Mouse (Mus musculus): ENCODE data around the gene Gm20388. TPM values are rescaled to one million over a fixed set of nuclear protein-coding genes. Genes with fewer than 3 reads are reported as not detected.

Gene Gm20388
- polyA plus RNA-seq, 1 experiment from 2014 or later, result 7.4 TPM

DNA sequence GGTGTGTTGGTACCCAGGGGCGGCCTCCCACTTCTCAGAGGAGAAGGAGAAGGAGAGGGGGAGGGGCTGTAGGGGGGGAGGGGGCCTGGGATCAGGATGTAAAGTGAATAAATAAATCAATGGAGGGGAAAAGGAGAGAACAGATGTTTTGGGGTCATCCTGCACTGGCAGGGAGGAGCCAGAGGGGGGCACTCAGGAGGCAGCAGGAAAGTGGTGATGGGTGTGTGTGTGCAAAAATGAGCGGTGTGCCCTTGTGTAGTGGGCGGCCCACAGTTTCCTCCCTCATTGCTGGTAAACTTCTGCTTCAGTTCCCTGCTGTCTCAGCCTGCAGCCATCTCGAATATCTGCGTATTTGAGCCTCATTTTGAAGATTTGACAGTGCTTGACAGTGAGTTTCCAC, 2224.9 kb downstream of the Gm20388 start:
- WGBS, result 65% methylated on average over 5 of the region's 5 CpGs
- Histone ChIP-seq H3K4me3 (replicated peaks; ENCODE audit: low read length) (no peak overlapping the region), H3K27ac (ENCODE audit: low read length) (no peak overlapping the region), H3K36me3 (ENCODE audit: control insufficient read depth, insufficient read depth, low read length) (no peaks in the 10 kb centered on the region), H3K27me3 (ENCODE audit: control insufficient read depth, insufficient read depth, low read length) (no peaks in the 10 kb centered on the region), H3K4me1 (ENCODE audit: control insufficient read depth, insufficient read depth, low read length) (no peaks in the 10 kb centered on the region), H3K9ac (ENCODE audit: low read length) (no peak overlapping the region), H3K4me2 (ENCODE audit: low read depth, low read length) (no peak overlapping the region), H3K9me3 (replicated peaks; ENCODE audit: control insufficient read depth, low read length) (no peaks in the 10 kb centered on the region)
- ATAC-seq (ENCODE audit: insufficient read depth, low FRiP score), result no peak

DNA sequence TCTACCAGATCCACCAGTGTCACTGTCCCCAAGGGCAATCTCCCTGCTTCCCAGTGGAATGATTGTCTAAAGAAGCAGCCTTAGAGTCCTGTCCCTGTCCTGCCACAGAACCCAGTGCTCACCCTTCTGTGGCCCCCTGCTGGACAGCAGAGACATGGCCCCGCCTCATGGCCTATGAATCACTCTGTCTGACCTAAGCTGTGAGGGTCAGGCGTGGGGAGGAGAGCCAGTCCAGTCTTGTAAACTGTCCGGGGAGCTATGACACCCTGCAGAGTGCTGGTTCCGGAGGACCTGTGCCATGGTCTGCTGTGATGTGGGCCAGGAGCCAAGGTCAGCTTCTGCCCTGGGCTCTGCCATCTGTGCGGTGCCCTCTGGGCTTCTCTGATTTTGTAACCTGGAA, 2229.1 kb downstream of the Gm20388 start:
- ATAC-seq (ENCODE audit: insufficient read depth, low FRiP score), result peak; percentile 69; the same call in 1 of the 2 replicates
- Histone ChIP-seq H3K9me3 (replicated peaks; ENCODE audit: control insufficient read depth, low read length) (no peaks in the 10 kb centered on the region), H3K4me1 (ENCODE audit: control insufficient read depth, insufficient read depth, low read length) (no peaks in the 10 kb centered on the region), H3K27ac (ENCODE audit: low read length) (no peak overlapping the region), H3K4me2 (ENCODE audit: low read depth, low read length) (no peak overlapping the region), H3K4me3 (replicated peaks; ENCODE audit: low read length) (no peak overlapping the region), H3K27me3 (ENCODE audit: control insufficient read depth, insufficient read depth, low read length) (no peaks in the 10 kb centered on the region), H3K36me3 (ENCODE audit: control insufficient read depth, insufficient read depth, low read length) (no peaks in the 10 kb centered on the region), H3K9ac (ENCODE audit: low read length) (no peak overlapping the region)
- WGBS, result 30% methylated on average over 5 of the region's 5 CpGs

GRCm38 (mm10) chr8:122140411-122140810, 2229.8 kb downstream of the Gm20388 start:
- no peaks in the 10 kb centered on the region for H3K27me3 ChIP-seq (ENCODE audit: control insufficient read depth, insufficient read depth, low read length)
- H3K4me3 ChIP-seq (replicated peaks; ENCODE audit: low read length), result no peak overlapping the region
- no peaks in the 10 kb centered on the region for H3K4me1 ChIP-seq (ENCODE audit: control insufficient read depth, insufficient read depth, low read length)
- no peak overlapping the region for H3K27ac ChIP-seq (ENCODE audit: low read length)
- ATAC-seq (ENCODE audit: insufficient read depth, low FRiP score), result no peak
- no peaks in the 10 kb centered on the region for H3K9me3 ChIP-seq (replicated peaks; ENCODE audit: control insufficient read depth, low read length)
- no peak overlapping the region for H3K9ac ChIP-seq (ENCODE audit: low read length)
- H3K36me3 ChIP-seq (ENCODE audit: control insufficient read depth, insufficient read depth, low read length), result no peaks in the 10 kb centered on the region
- WGBS, result 84% methylated on average over 4 of the region's 4 CpGs
- no peak overlapping the region for H3K4me2 ChIP-seq (ENCODE audit: low read depth, low read length)

- Histone ChIP-seq H3K27me3 (ENCODE audit: control insufficient read depth, insufficient read depth, low read length) (no peaks in the 10 kb centered on the region), H3K9ac (ENCODE audit: low read length) (no peak overlapping the region), H3K36me3 (ENCODE audit: control insufficient read depth, insufficient read depth, low read length) (no peaks in the 10 kb centered on the region), H3K4me3 (replicated peaks; ENCODE audit: low read length) (no peak overlapping the region), H3K4me2 (ENCODE audit: low read depth, low read length) (no peak overlapping the region), H3K9me3 (replicated peaks; ENCODE audit: control insufficient read depth, low read length) (no peaks in the 10 kb centered on the region), H3K4me1 (ENCODE audit: control insufficient read depth, insufficient read depth, low read length) (no peaks in the 10 kb centered on the region), H3K27ac (ENCODE audit: low read length) (no peak overlapping the region)
- no peak for ATAC-seq (ENCODE audit: insufficient read depth, low FRiP score)
- WGBS, result 89% methylated on average over 4 of the region's 4 CpGs
Observed at GRCm38 (mm10) chr8:122142428-122142827, 2231.8 kb downstream of the Gm20388 start.

- no peak overlapping the region for H3K9ac ChIP-seq (ENCODE audit: low read length)
- H3K27me3 ChIP-seq (ENCODE audit: control insufficient read depth, insufficient read depth, low read length), result no peaks in the 10 kb centered on the region
- H3K4me1 ChIP-seq (ENCODE audit: control insufficient read depth, insufficient read depth, low read length), result no peaks in the 10 kb centered on the region
- no peak for ATAC-seq (ENCODE audit: insufficient read depth, low FRiP score)
- H3K4me2 ChIP-seq (ENCODE audit: low read depth, low read length), result no peak overlapping the region
- H3K36me3 ChIP-seq (ENCODE audit: control insufficient read depth, insufficient read depth, low read length), result no peaks in the 10 kb centered on the region
- no peaks in the 10 kb centered on the region for H3K9me3 ChIP-seq (replicated peaks; ENCODE audit: control insufficient read depth, low read length)
- WGBS, result 90% methylated on average over 1 of the region's 1 CpGs
- no peak overlapping the region for H3K4me3 ChIP-seq (replicated peaks; ENCODE audit: low read length)
- no peak overlapping the region for H3K27ac ChIP-seq (ENCODE audit: low read length)
Observed at GRCm38 (mm10) chr8:122143231-122143630, 2232.6 kb downstream of the Gm20388 start.

GRCm38 (mm10) chr8:122144729-122145311, 2234.2 kb downstream of the Gm20388 start:
- 69% methylated on average over 11 of the region's 11 CpGs for WGBS
- no peak overlapping the region for H3K9ac ChIP-seq (ENCODE audit: low read length)
- ATAC-seq (ENCODE audit: insufficient read depth, low FRiP score), result no peak

GRCm38 (mm10) chr8:122149045-122149444, 2238.4 kb downstream of the Gm20388 start:
- Histone ChIP-seq H3K9me3 (replicated peaks; ENCODE audit: control insufficient read depth, low read length) (no peaks in the 10 kb centered on the region), H3K4me1 (ENCODE audit: control insufficient read depth, insufficient read depth, low read length) (no peaks in the 10 kb centered on the region), H3K27ac (ENCODE audit: low read length) (no peak overlapping the region), H3K4me3 (replicated peaks; ENCODE audit: low read length) (no peak overlapping the region), H3K9ac (ENCODE audit: low read length) (no peak overlapping the region), H3K4me2 (ENCODE audit: low read depth, low read length) (no peak overlapping the region), H3K27me3 (ENCODE audit: control insufficient read depth, insufficient read depth, low read length) (no peaks in the 10 kb centered on the region), H3K36me3 (ENCODE audit: control insufficient read depth, insufficient read depth, low read length) (no peaks in the 10 kb centered on the region)
- ATAC-seq (ENCODE audit: insufficient read depth, low FRiP score), result no peak
- WGBS, result 73% methylated on average over 4 of the region's 4 CpGs

More at GRCm38 (mm10) chr8:122144729-122145311, 2234.2 kb downstream of the Gm20388 start:
- H3K4me3 ChIP-seq (replicated peaks; ENCODE audit: low read length), result no peak overlapping the region
- no peak overlapping the region for H3K4me2 ChIP-seq (ENCODE audit: low read depth, low read length)
- no peaks in the 10 kb centered on the region for H3K4me1 ChIP-seq (ENCODE audit: control insufficient read depth, insufficient read depth, low read length)
- H3K36me3 ChIP-seq (ENCODE audit: control insufficient read depth, insufficient read depth, low read length), result no peaks in the 10 kb centered on the region
- H3K27me3 ChIP-seq (ENCODE audit: control insufficient read depth, insufficient read depth, low read length), result no peaks in the 10 kb centered on the region
- no peaks in the 10 kb centered on the region for H3K9me3 ChIP-seq (replicated peaks; ENCODE audit: control insufficient read depth, low read length)
- H3K27ac ChIP-seq (ENCODE audit: low read length), result no peak overlapping the region

GRCm38 (mm10) chr8:122149606-122150005, 2239.0 kb downstream of the Gm20388 start:
- Histone ChIP-seq H3K4me1 (ENCODE audit: control insufficient read depth, insufficient read depth, low read length) (no peaks in the 10 kb centered on the region), H3K9me3 (replicated peaks; ENCODE audit: control insufficient read depth, low read length) (no peaks in the 10 kb centered on the region), H3K27me3 (ENCODE audit: control insufficient read depth, insufficient read depth, low read length) (no peaks in the 10 kb centered on the region), H3K4me2 (ENCODE audit: low read depth, low read length) (no peak overlapping the region), H3K9ac (ENCODE audit: low read length) (no peak overlapping the region), H3K36me3 (ENCODE audit: control insufficient read depth, insufficient read depth, low read length) (no peaks in the 10 kb centered on the region), H3K4me3 (replicated peaks; ENCODE audit: low read length) (no peak overlapping the region), H3K27ac (ENCODE audit: low read length) (no peak overlapping the region)
- WGBS, result 79% methylated on average over 8 of the region's 8 CpGs
- no peak for ATAC-seq (ENCODE audit: insufficient read depth, low FRiP score)

DNA sequence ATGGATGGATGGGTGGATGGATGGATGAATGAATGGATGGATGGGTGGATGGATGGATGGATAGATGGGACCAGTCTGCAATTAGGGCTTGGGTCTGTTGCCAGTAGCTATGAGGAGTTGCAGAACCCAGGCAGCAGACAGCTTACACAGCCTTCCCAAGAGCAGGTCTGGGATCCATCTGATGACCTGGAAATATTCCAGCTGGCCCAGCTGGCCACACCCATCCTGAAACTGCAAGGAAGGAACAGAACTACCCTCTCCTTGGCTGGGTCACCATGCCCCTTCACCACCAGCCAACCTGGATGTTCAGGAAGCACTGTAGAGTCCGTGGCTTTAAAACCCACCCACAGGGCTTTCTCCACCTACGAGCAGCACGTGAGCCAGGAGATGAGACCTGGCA, 2240.9 kb downstream of the Gm20388 start:
- WGBS, result 74% methylated on average over 3 of the region's 3 CpGs
- H3K9ac ChIP-seq (ENCODE audit: low read length), result no peak overlapping the region
- no peak overlapping the region for H3K4me2 ChIP-seq (ENCODE audit: low read depth, low read length)
- ATAC-seq (ENCODE audit: insufficient read depth, low FRiP score), result no peak
- no peaks in the 10 kb centered on the region for H3K27me3 ChIP-seq (ENCODE audit: control insufficient read depth, insufficient read depth, low read length)
- no peak overlapping the region for H3K4me3 ChIP-seq (replicated peaks; ENCODE audit: low read length)
- no peaks in the 10 kb centered on the region for H3K4me1 ChIP-seq (ENCODE audit: control insufficient read depth, insufficient read depth, low read length)
- H3K9me3 ChIP-seq (replicated peaks; ENCODE audit: control insufficient read depth, low read length), result no peaks in the 10 kb centered on the region
- H3K27ac ChIP-seq (ENCODE audit: low read length), result no peak overlapping the region
- H3K36me3 ChIP-seq (ENCODE audit: control insufficient read depth, insufficient read depth, low read length), result no peaks in the 10 kb centered on the region
